Mouse (Mus musculus): ENCODE results near the gene Rgs9. TPM values are rescaled to one million over a fixed set of nuclear protein-coding genes. Genes with fewer than 3 reads are reported as not detected.

Rgs9 gene
- polyA plus RNA-seq, 1 experiment, result 1.2 TPM

GRCm38 (mm10) chr11:109192673-109193557, 105.0 kb downstream of the Rgs9 start:
- TF ChIP-seq CTCF (IDR thresholded peaks at IDR 0.05; ENCODE audit: borderline replicate concordance, control insufficient read depth, extremely low read depth, insufficient read depth, low read length, poor library complexity), result peak; percentile 90
- TF ChIP-seq POLR2A (IDR thresholded peaks at IDR 0.05; ENCODE audit: control insufficient read depth, extremely low read depth, insufficient read depth, low read length, poor library complexity), result no peak
- H3K27me3 ChIP-seq (ENCODE audit: control insufficient read depth, insufficient read depth, low read length), result no peaks in the 10 kb centered on the region
- no peak overlapping the region for H3K27ac ChIP-seq (ENCODE audit: control insufficient read depth, insufficient read depth, low read length)
- 59% methylated on average over 15 of the region's 15 CpGs for WGBS
- DNase-seq, result peak; percentile 67
- no peak overlapping the region for H3K4me3 ChIP-seq (ENCODE audit: control insufficient read depth, insufficient read depth, low read length)
- no peaks in the 10 kb centered on the region for H3K4me1 ChIP-seq (replicated peaks; ENCODE audit: control insufficient read depth, insufficient read depth, low read length)
- no peaks in the 10 kb centered on the region for H3K36me3 ChIP-seq (ENCODE audit: control insufficient read depth, insufficient read depth, low read length)

DNA sequence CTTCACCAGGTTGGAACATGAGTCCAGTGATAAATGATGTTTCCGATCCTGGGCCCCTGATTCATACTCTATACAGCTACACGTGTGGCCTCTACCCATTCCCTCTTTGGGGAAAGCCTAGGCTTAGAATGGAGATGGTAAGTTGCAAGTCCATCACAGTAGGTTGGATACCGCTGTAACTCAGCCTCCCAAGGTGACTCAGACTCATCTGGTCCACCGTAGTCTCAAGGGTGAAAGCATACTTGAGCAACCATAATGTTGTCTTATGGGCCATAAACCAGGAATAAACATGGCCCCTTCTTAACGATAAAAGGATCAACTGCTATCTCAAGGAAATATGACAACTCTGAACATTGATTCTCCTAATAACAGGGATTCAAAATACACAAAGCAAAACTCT, 109.7 kb downstream of the Rgs9 start:
- WGBS, result 94% methylated on average over 5 of the region's 5 CpGs
- TF ChIP-seq POLR2A (IDR thresholded peaks at IDR 0.05; ENCODE audit: control insufficient read depth, extremely low read depth, insufficient read depth, low read length, poor library complexity), result no peak
- no peak for TF ChIP-seq CTCF (IDR thresholded peaks at IDR 0.05; ENCODE audit: borderline replicate concordance, control insufficient read depth, extremely low read depth, insufficient read depth, low read length, poor library complexity)
- H3K27ac ChIP-seq (ENCODE audit: control insufficient read depth, insufficient read depth, low read length), result no peak overlapping the region

DNA sequence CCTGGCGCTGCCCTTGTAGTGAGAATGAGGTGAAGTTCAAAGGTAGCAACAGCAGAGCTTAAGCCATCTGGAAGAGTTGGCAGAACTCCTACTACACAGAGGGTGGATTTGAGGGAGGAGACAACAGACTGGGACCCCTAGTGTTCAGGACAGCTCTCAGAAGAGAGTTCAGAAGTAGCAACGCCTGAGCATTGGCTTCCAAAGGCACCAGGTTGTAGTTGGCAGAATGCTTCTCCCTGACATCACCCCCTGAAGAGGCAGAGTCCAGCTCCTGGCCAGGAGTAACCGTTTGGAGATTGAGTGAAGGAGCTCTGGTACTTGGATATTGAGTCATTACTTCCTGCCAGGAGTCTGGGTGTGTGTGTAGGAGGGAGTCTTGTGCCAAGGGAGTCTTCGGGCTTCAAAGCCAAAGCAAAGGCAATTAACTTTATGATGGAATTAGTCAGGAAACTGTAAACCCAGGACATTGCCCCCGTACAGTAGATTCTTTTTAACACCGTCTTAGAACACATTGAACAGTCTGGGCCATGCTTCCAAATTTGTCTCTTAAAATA, 110.2 kb downstream of the Rgs9 start:
- H3K4me1 ChIP-seq (replicated peaks; ENCODE audit: control insufficient read depth, insufficient read depth, low read length), result no peaks in the 10 kb centered on the region
- 73% methylated on average over 6 of the region's 6 CpGs for WGBS

More for the DNA sequence above, 109.7 kb downstream of the Rgs9 start:
- Histone ChIP-seq H3K4me3 (ENCODE audit: control insufficient read depth, insufficient read depth, low read length) (no peak overlapping the region), H3K4me1 (replicated peaks; ENCODE audit: control insufficient read depth, insufficient read depth, low read length) (no peaks in the 10 kb centered on the region), H3K36me3 (ENCODE audit: control insufficient read depth, insufficient read depth, low read length) (no peaks in the 10 kb centered on the region), H3K27me3 (ENCODE audit: control insufficient read depth, insufficient read depth, low read length) (no peaks in the 10 kb centered on the region)
- DNase-seq, result no peak

GRCm38 (mm10) chr11:109181118-109181517, 116.8 kb downstream of the Rgs9 start:
- Histone ChIP-seq H3K4me1 (replicated peaks; ENCODE audit: control insufficient read depth, insufficient read depth, low read length) (no peaks in the 10 kb centered on the region), H3K27me3 (ENCODE audit: control insufficient read depth, insufficient read depth, low read length) (no peaks in the 10 kb centered on the region), H3K36me3 (ENCODE audit: control insufficient read depth, insufficient read depth, low read length) (no peaks in the 10 kb centered on the region), H3K27ac (ENCODE audit: control insufficient read depth, insufficient read depth, low read length) (no peak overlapping the region), H3K4me3 (ENCODE audit: control insufficient read depth, insufficient read depth, low read length) (no peak overlapping the region)
- TF ChIP-seq CTCF (IDR thresholded peaks at IDR 0.05; ENCODE audit: borderline replicate concordance, control insufficient read depth, extremely low read depth, insufficient read depth, low read length, poor library complexity), result no peak
- TF ChIP-seq POLR2A (IDR thresholded peaks at IDR 0.05; ENCODE audit: control insufficient read depth, extremely low read depth, insufficient read depth, low read length, poor library complexity), result no peak
- DNase-seq, result no peak
- WGBS, result 77% methylated on average over 7 of the region's 7 CpGs

More for the DNA sequence above, 110.2 kb downstream of the Rgs9 start:
- H3K27me3 ChIP-seq (ENCODE audit: control insufficient read depth, insufficient read depth, low read length), result no peaks in the 10 kb centered on the region
- no peak overlapping the region for H3K4me3 ChIP-seq (ENCODE audit: control insufficient read depth, insufficient read depth, low read length)
- no peak for TF ChIP-seq POLR2A (IDR thresholded peaks at IDR 0.05; ENCODE audit: control insufficient read depth, extremely low read depth, insufficient read depth, low read length, poor library complexity)
- no peak for TF ChIP-seq CTCF (IDR thresholded peaks at IDR 0.05; ENCODE audit: borderline replicate concordance, control insufficient read depth, extremely low read depth, insufficient read depth, low read length, poor library complexity)
- DNase-seq, result no peak
- H3K27ac ChIP-seq (ENCODE audit: control insufficient read depth, insufficient read depth, low read length), result no peak overlapping the region
- H3K36me3 ChIP-seq (ENCODE audit: control insufficient read depth, insufficient read depth, low read length), result no peaks in the 10 kb centered on the region

DNA sequence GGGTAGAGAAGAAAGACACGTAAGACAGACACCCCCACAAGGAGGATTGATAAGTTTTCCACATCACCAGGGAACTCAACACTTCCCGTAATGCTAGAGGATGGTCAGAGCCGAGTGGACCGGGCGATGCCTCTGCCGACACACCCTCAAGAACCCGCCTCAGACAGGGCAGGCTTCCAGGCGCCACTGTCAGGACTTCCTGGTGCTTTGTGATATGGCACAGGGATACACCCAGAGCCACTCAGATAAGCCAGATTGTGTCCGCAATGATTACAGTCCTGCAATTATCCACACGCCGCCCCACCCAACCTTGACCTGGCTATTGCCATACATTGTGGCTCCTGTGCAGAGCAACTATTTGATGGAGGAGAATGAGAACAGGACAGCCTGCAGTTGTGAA, 117.6 kb downstream of the Rgs9 start:
- H3K4me1 ChIP-seq (replicated peaks; ENCODE audit: control insufficient read depth, insufficient read depth, low read length), result no peaks in the 10 kb centered on the region
- no peaks in the 10 kb centered on the region for H3K27me3 ChIP-seq (ENCODE audit: control insufficient read depth, insufficient read depth, low read length)
- no peak for DNase-seq
- no peak overlapping the region for H3K27ac ChIP-seq (ENCODE audit: control insufficient read depth, insufficient read depth, low read length)
- no peak for TF ChIP-seq POLR2A (IDR thresholded peaks at IDR 0.05; ENCODE audit: control insufficient read depth, extremely low read depth, insufficient read depth, low read length, poor library complexity)
- no peak for TF ChIP-seq CTCF (IDR thresholded peaks at IDR 0.05; ENCODE audit: borderline replicate concordance, control insufficient read depth, extremely low read depth, insufficient read depth, low read length, poor library complexity)
- 92% methylated on average over 11 of the region's 11 CpGs for WGBS
- no peaks in the 10 kb centered on the region for H3K36me3 ChIP-seq (ENCODE audit: control insufficient read depth, insufficient read depth, low read length)
- no peak overlapping the region for H3K4me3 ChIP-seq (ENCODE audit: control insufficient read depth, insufficient read depth, low read length)

- Histone ChIP-seq H3K27ac (ENCODE audit: control insufficient read depth, insufficient read depth, low read length) (no peak overlapping the region), H3K36me3 (ENCODE audit: control insufficient read depth, insufficient read depth, low read length) (no peaks in the 10 kb centered on the region), H3K4me1 (replicated peaks; ENCODE audit: control insufficient read depth, insufficient read depth, low read length) (no peaks in the 10 kb centered on the region), H3K4me3 (ENCODE audit: control insufficient read depth, insufficient read depth, low read length) (no peak overlapping the region), H3K27me3 (ENCODE audit: control insufficient read depth, insufficient read depth, low read length) (no peaks in the 10 kb centered on the region)
- DNase-seq, result no peak
- TF ChIP-seq POLR2A (IDR thresholded peaks at IDR 0.05; ENCODE audit: control insufficient read depth, extremely low read depth, insufficient read depth, low read length, poor library complexity) (no peak), CTCF (IDR thresholded peaks at IDR 0.05; ENCODE audit: borderline replicate concordance, control insufficient read depth, extremely low read depth, insufficient read depth, low read length, poor library complexity) (no peak)
- WGBS, result 64% methylated on average over 8 of the region's 8 CpGs
Observed at GRCm38 (mm10) chr11:109178788-109179518, 119.0 kb downstream of the Rgs9 start.

Data from thymus, adult 2 months (tissue).